ENCODE assay signal across 10 mouse cellular contexts in genomic region chr12:8299143-8300110, GRCm38 (mm10). TPM values are rescaled to one million over a fixed set of nuclear protein-coding genes. Genes with fewer than 3 reads are reported as not detected.
A peak's percentile ranks its signal among the peaks of the same experiment; 100 is the strongest.
DNase-seq lines count a peak whose midpoint lies in the region; ATAC-seq and TF ChIP-seq lines count a peak whose summit lies in the region.
"Had no signal": no experiment of that assay in that cellular context is flagged by ENCODE, and none has a peak within 500 bp of the region (broad histone marks: within the 10 kb centered on the region; RNA-seq: fewer than 3 reads in every experiment).

No protein-coding gene starts in this region.

- H3K9me3 ChIP-seq in kidney, embryonic 14.5 days (ENCODE audit: control insufficient read depth, low read length): no peaks in the 10 kb centered on the region
- no peaks in the 10 kb centered on the region for H3K9me3 ChIP-seq in intestine, embryonic 15.5 days

- no peak for TF ChIP-seq CTCF in bone marrow macrophage, adult 2 months (IDR thresholded peaks at IDR 0.05; ENCODE audit: low read depth, low read length)

- no peak overlapping the region; the same call in 1 of the 2 replicates for H3K4me2 ChIP-seq in kidney, embryonic 14.5 days (replicated peaks; ENCODE audit: low read depth, low read length)
- no peak overlapping the region for H3K4me2 ChIP-seq in intestine, embryonic 15.5 days (replicated peaks)

- 5% methylated on average over 34 of the region's 34 CpGs for WGBS in kidney, embryonic 14.5 days
- WGBS in intestine, embryonic 15.5 days: 8% methylated on average over 34 of the region's 34 CpGs

- H3K4me1 ChIP-seq in kidney, embryonic 14.5 days (ENCODE audit: control insufficient read depth, insufficient read depth, low read length): peaks cover 12% of the 10 kb centered on the region; the same call in 1 of the 2 replicates
- H3K4me1 ChIP-seq in bone marrow macrophage, adult 2 months (ENCODE audit: control insufficient read depth, insufficient read depth, low read length): peaks cover 14% of the 10 kb centered on the region
- H3K4me1 ChIP-seq in intestine, embryonic 15.5 days (replicated peaks): peaks cover 30% of the 10 kb centered on the region

- no peak overlapping the region for H3K9ac ChIP-seq in kidney, embryonic 14.5 days (ENCODE audit: low read depth, low read length)
- H3K9ac ChIP-seq in intestine, embryonic 15.5 days: no peak overlapping the region

- no peaks in the 10 kb centered on the region for H3K36me3 ChIP-seq in kidney, embryonic 14.5 days (ENCODE audit: control insufficient read depth, insufficient read depth, low read length)
- no peaks in the 10 kb centered on the region for H3K36me3 ChIP-seq in intestine, embryonic 15.5 days

- no peak overlapping the region for H3K27ac ChIP-seq in kidney, embryonic 14.5 days (ENCODE audit: low read depth, low read length)
- H3K27ac ChIP-seq in bone marrow macrophage, adult 2 months (ENCODE audit: insufficient read depth, low read depth, low read length): no peak overlapping the region
- H3K27ac ChIP-seq in intestine, embryonic 15.5 days: no peak overlapping the region

- no peak for DNase-seq in kidney, adult 18-20 months
- DNase-seq in embryo, embryonic 10 days (ENCODE audit: low spot score): peak; percentile 35
- no peak for DNase-seq in MN1 (ENCODE audit: low spot score)
- no peak for DNase-seq in urinary bladder, postnatal 4 days (ENCODE audit: low spot score in 2 of 2)
- DNase-seq: adrenal gland, postnatal 36 days; lung, postnatal 36 days had no signal

- TF ChIP-seq POLR2A in bone marrow macrophage, adult 2 months (IDR thresholded peaks at IDR 0.05; ENCODE audit: borderline replicate concordance, low read depth, low read length): no peak

- H3K27me3 ChIP-seq in kidney, embryonic 14.5 days (ENCODE audit: control insufficient read depth, insufficient read depth, low read length): peaks cover 92% of the 10 kb centered on the region
- peaks cover 94% of the 10 kb centered on the region for H3K27me3 ChIP-seq in intestine, embryonic 15.5 days (replicated peaks)

- ATAC-seq in kidney, embryonic 14.5 days (ENCODE audit: low FRiP score, low TSS enrichment): no peak
- ATAC-seq in intestine, embryonic 15.5 days: no peak

- H3K4me3 ChIP-seq in kidney, embryonic 14.5 days (ENCODE audit: low read length): peak overlapping the region; percentile 39
- H3K4me3 ChIP-seq in bone marrow macrophage, adult 2 months (ENCODE audit: insufficient read depth, low read length): peak overlapping the region; percentile 20; the same call in 1 of the 2 replicates
- H3K4me3 ChIP-seq in intestine, embryonic 15.5 days (replicated peaks): peak overlapping the region; percentile 34; the same call in 1 of the 2 replicates

RNA-seq across cellular contexts. Expression of gene Gdf7, which starts 2.3 kb away (rescaled TPM):
- 0.99 and 1.3 TPM in 2 replicates for polyA plus RNA-seq in kidney, embryonic 14.5 days (2014; fragmentation: Nextera tagmentation; extraction: Ambion mirVana)
- not detected in 2 replicates for polyA plus RNA-seq in bone marrow macrophage, adult 2 months (2012; ENCODE audit: insufficient read depth, insufficient read length, missing spikeins)
- not detected in 2 replicates for polyA plus RNA-seq in intestine, embryonic 15.5 days (2015; fragmentation: Nextera tagmentation; extraction: Ambion mirVana)
- polyA plus RNA-seq: urinary bladder, adult 2 months had no signal

RNA-seq across cellular contexts. Expression of gene Hs1bp3, which starts 13.8 kb away (rescaled TPM):
- 9.1 and 11.6 TPM in 2 replicates for polyA plus RNA-seq in kidney, embryonic 14.5 days (2014; fragmentation: Nextera tagmentation; extraction: Ambion mirVana)
- 29.8 and 33.4 TPM in 2 replicates for polyA plus RNA-seq in bone marrow macrophage, adult 2 months (2012; ENCODE audit: insufficient read depth, insufficient read length, missing spikeins)
- polyA plus RNA-seq in intestine, embryonic 15.5 days (2015; fragmentation: Nextera tagmentation; extraction: Ambion mirVana): 21.4 and 23.4 TPM in 2 replicates
